Mouse (Mus musculus) testis, adult 2 months (tissue): ENCODE results near the gene Asb6.

ENCODE experiments used
- CTCF ChIP-seq: fragments of 200-500 bp; IDR thresholded peaks from 2 replicates; pipeline ENCODE4 v1.5.1; 2012; ENCODE audit warnings: low read depth, mild to moderate bottlenecking, inconsistent platforms, low read length, moderate library complexity; ENCODE audit not compliant: control insufficient read depth, insufficient read depth, insufficient replicate concordance
- POLR2A ChIP-seq: fragments of 200-500 bp; IDR thresholded peaks from 2 replicates; pipeline ENCODE4 v1.6.1; 2012; ENCODE audit warnings: low read depth, mild to moderate bottlenecking, inconsistent platforms, low read length, moderate library complexity; ENCODE audit not compliant: control insufficient read depth

- TF ChIP-seq CTCF (no peak), POLR2A (peak; percentile 47; the same call in 1 of the 2 replicates)
These were observed 28.9 kb downstream of the Asb6 start for GRCm38 (mm10) chr2:30801067-30801852.
